Mouse (Mus musculus): ENCODE results near the gene Mb21d2. TPM values are rescaled to one million over a fixed set of nuclear protein-coding genes. Genes with fewer than 3 reads are reported as not detected.

Mb21d2 gene
- polyA plus RNA-seq (2014; fragmentation: Nextera tagmentation; extraction: Ambion mirVana), result 4.1 and 4.7 TPM in 2 replicates

DNA sequence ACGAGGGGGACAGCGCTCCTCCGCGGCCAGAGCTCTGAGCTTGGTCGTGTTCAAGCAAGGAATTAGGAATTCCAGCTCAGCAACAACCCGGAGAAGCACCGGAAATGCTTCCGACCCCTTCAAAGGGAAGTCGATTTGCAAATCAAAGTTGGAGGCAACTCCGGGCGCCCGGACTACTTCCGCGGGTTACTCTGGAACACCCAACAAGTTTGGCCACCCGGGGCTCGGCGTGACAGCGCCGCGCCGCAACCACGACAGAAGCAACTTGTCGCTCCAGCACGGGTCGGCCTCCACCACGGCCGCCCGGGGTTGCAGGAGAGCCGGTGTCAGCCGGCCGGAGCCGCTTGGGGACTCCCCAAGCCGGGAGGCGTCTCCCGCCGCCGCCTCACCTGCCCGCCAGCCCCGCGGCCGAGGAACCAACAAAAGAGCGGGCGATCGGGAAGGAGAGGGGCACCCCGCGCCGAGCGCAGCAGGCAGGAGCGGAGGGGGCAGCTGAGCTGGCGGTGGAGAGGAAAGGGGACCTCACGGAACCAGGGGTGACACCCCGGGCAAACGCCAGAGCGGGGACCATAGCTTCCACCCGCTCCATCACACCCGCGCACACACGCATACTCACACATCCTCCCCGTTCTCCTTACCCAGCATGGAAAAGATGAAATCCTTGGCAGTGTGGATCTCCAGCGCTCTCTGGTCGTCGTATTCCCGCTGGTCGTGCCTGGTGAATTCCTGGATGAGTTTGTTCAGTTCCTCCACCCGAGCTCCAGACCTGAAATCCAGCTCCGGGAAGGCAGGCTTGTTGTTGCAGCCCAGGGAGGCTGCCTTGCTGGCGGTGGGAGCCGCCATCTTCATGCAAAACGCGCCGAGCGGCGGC lies at the start of gene Mb21d2:
Mb21d2 (minus strand) TSS at position 859 of the 871 bp plus-strand sequence.
- under 1% methylated on average over 61 of the region's 73 CpGs for WGBS
- H3K9ac ChIP-seq (ENCODE audit: low read length), result peak within 1 kb of the TSS; percentile 87
- peak within 1 kb of the TSS; percentile 75 for H3K4me2 ChIP-seq (ENCODE audit: low read length)
- H3K27ac ChIP-seq (replicated peaks in 1 of 2; ENCODE audit: control insufficient read depth in 1 of 2, insufficient read depth in 1 of 2, low read depth in 2 of 2, low read length in 2 of 2), result peak within 1 kb of the TSS; percentile 85 to 93
- 0 out of 2 replicates have a peak, but pooled peaks cover 2% of the 10 kb centered on the region for H3K27me3 ChIP-seq (ENCODE audit: control insufficient read depth, insufficient read depth, low read length)
- ATAC-seq (ENCODE audit: insufficient number of reproducible peaks, insufficient read depth, low FRiP score, low read depth), result peak; percentile 44; the same call in 1 of the 2 replicates
- H3K36me3 ChIP-seq (ENCODE audit: control insufficient read depth, insufficient read depth, low read length), result no peaks in the 10 kb centered on the region
- H3K4me1 ChIP-seq (ENCODE audit: control insufficient read depth in 2 of 2, insufficient read depth in 2 of 2, low read length in 2 of 2), result peaks cover 0 to 7% of the 10 kb centered on the region in 2 experiments; a peak in 3 of 4 replicates
- no peaks in the 10 kb centered on the region for H3K9me3 ChIP-seq (ENCODE audit: control insufficient read depth, low read length)
- peak within 1 kb of the TSS; percentile 75 to 81 for H3K4me3 ChIP-seq (ENCODE audit: control insufficient read depth in 1 of 2, insufficient read depth in 1 of 2, low read depth in 1 of 2, low read length in 2 of 2)

DNA sequence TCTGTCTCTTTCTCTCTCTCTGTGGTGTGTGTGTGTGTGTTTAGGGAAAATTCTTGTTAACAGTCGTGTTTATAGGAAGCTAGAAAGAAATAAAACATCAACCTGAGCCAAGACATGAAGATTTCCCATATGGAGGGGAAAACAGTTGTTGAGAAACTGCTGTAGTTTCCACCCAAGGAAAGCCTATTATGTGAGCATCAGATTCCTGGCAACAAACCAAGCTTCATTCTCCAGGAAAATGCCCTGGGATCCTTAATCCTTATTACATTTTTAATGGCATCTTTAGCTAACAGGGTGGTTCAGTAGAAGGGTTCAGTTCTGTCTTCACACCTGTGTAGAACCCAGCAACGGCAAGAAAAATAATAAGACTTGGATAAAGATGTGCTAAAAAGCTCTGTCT lies 36.8 kb upstream of the Mb21d2 start:
- no peaks in the 10 kb centered on the region for H3K9me3 ChIP-seq (ENCODE audit: control insufficient read depth, low read length)
- no peaks in the 10 kb centered on the region for H3K36me3 ChIP-seq (ENCODE audit: control insufficient read depth, insufficient read depth, low read length)
- no peaks in the 10 kb centered on the region for H3K27me3 ChIP-seq (ENCODE audit: control insufficient read depth, insufficient read depth, low read length)
- H3K9ac ChIP-seq (ENCODE audit: low read length), result no peak overlapping the region
- no peak overlapping the region for H3K4me2 ChIP-seq (ENCODE audit: low read length)
- no peak for ATAC-seq (ENCODE audit: insufficient number of reproducible peaks, insufficient read depth, low FRiP score, low read depth)
- no peak overlapping the region for H3K4me3 ChIP-seq (ENCODE audit: control insufficient read depth in 1 of 2, insufficient read depth in 1 of 2, low read depth in 1 of 2, low read length in 2 of 2)
- 59% methylated on average over 2 of the region's 2 CpGs for WGBS
- H3K27ac ChIP-seq (replicated peaks in 1 of 2; ENCODE audit: control insufficient read depth in 1 of 2, insufficient read depth in 1 of 2, low read depth in 2 of 2, low read length in 2 of 2), result no peak overlapping the region
- H3K4me1 ChIP-seq (ENCODE audit: control insufficient read depth in 2 of 2, insufficient read depth in 2 of 2, low read length in 2 of 2), result no peaks in the 10 kb centered on the region

DNA sequence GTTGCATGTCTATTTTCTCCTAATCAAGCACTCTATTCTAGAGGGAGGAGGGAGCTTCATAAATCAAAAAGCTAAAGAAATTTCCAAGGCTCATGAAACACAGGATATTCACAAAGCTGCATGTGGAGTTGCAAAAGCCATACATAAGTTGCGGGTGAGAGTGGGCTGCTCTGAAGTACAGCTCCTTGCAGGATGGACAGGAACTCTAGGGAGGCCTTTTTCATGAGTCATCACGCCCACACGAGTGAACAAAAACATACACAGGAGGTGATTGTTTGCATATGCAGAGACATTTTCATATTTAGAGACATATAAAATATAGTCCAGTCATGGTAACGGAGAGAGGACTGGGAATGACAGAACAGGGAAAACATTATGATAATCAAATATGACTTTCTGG lies 34.6 kb upstream of the Mb21d2 start:
- no peak overlapping the region for H3K27ac ChIP-seq (replicated peaks in 1 of 2; ENCODE audit: control insufficient read depth in 1 of 2, insufficient read depth in 1 of 2, low read depth in 2 of 2, low read length in 2 of 2)
- no peaks in the 10 kb centered on the region for H3K9me3 ChIP-seq (ENCODE audit: control insufficient read depth, low read length)
- no peak overlapping the region for H3K9ac ChIP-seq (ENCODE audit: low read length)
- ATAC-seq (ENCODE audit: insufficient number of reproducible peaks, insufficient read depth, low FRiP score, low read depth), result no peak
- no peaks in the 10 kb centered on the region for H3K4me1 ChIP-seq (ENCODE audit: control insufficient read depth in 2 of 2, insufficient read depth in 2 of 2, low read length in 2 of 2)
- no peaks in the 10 kb centered on the region for H3K27me3 ChIP-seq (ENCODE audit: control insufficient read depth, insufficient read depth, low read length)
- H3K4me3 ChIP-seq (ENCODE audit: control insufficient read depth in 1 of 2, insufficient read depth in 1 of 2, low read depth in 1 of 2, low read length in 2 of 2), result no peak overlapping the region
- WGBS, result 65% methylated on average over 4 of the region's 4 CpGs
- no peak overlapping the region for H3K4me2 ChIP-seq (ENCODE audit: low read length)
- no peaks in the 10 kb centered on the region for H3K36me3 ChIP-seq (ENCODE audit: control insufficient read depth, insufficient read depth, low read length)

DNA sequence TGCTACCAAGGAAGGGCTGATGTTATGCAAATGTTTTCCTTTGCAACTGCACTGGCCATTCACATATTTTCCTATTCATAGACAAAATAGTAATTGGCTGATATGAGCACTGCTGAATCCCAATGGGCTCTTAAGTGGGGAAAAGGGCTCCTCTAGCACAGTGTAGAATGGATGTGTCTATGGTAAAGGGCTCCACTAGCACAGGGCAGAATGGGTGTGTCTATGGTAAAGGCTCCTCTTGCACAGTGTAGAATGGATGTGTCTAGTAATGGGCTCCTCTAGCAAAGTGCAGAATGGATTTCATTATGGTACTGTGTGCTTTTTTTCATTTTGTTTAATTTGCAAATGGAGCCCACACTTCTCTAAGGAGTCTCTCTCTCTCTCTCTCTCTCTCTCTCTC lies 33.5 kb upstream of the Mb21d2 start:
- no peaks in the 10 kb centered on the region for H3K9me3 ChIP-seq (ENCODE audit: control insufficient read depth, low read length)
- H3K27ac ChIP-seq (replicated peaks in 1 of 2; ENCODE audit: control insufficient read depth in 1 of 2, insufficient read depth in 1 of 2, low read depth in 2 of 2, low read length in 2 of 2), result no peak overlapping the region
- ATAC-seq (ENCODE audit: insufficient number of reproducible peaks, insufficient read depth, low FRiP score, low read depth), result no peak
- H3K4me3 ChIP-seq (ENCODE audit: control insufficient read depth in 1 of 2, insufficient read depth in 1 of 2, low read depth in 1 of 2, low read length in 2 of 2), result no peak overlapping the region
- H3K27me3 ChIP-seq (ENCODE audit: control insufficient read depth, insufficient read depth, low read length), result no peaks in the 10 kb centered on the region
- H3K4me1 ChIP-seq (ENCODE audit: control insufficient read depth in 2 of 2, insufficient read depth in 2 of 2, low read length in 2 of 2), result no peaks in the 10 kb centered on the region
- no peak overlapping the region for H3K9ac ChIP-seq (ENCODE audit: low read length)
- H3K36me3 ChIP-seq (ENCODE audit: control insufficient read depth, insufficient read depth, low read length), result no peaks in the 10 kb centered on the region
- H3K4me2 ChIP-seq (ENCODE audit: low read length), result no peak overlapping the region

DNA sequence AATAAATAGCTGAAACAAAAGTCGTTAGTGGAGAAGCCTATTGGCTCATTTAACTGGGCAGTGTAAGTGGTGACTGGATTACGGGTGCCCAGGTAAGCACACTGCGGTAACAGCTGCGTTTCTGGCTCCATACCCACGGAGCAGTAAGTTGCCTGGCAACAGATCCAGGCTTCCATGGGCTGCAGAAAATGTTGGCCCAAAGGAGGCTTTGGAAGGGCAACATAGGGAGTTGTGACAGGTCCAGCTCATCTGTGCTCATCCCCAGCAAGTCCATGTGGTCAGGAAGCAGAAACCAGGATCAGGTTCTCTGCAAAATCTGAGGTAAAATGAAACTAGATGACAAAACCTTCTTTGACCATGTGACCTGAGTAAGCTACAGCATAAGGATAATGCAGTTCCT lies 20.3 kb upstream of the Mb21d2 start:
- Histone ChIP-seq H3K4me1 (ENCODE audit: control insufficient read depth in 2 of 2, insufficient read depth in 2 of 2, low read length in 2 of 2) (no peaks in the 10 kb centered on the region), H3K9ac (ENCODE audit: low read length) (no peak overlapping the region), H3K9me3 (ENCODE audit: control insufficient read depth, low read length) (no peaks in the 10 kb centered on the region), H3K27me3 (ENCODE audit: control insufficient read depth, insufficient read depth, low read length) (no peaks in the 10 kb centered on the region), H3K36me3 (ENCODE audit: control insufficient read depth, insufficient read depth, low read length) (no peaks in the 10 kb centered on the region), H3K4me2 (ENCODE audit: low read length) (no peak overlapping the region), H3K27ac (replicated peaks in 1 of 2; ENCODE audit: control insufficient read depth in 1 of 2, insufficient read depth in 1 of 2, low read depth in 2 of 2, low read length in 2 of 2) (no peak overlapping the region), H3K4me3 (ENCODE audit: control insufficient read depth in 1 of 2, insufficient read depth in 1 of 2, low read depth in 1 of 2, low read length in 2 of 2) (no peak overlapping the region)
- ATAC-seq (ENCODE audit: insufficient number of reproducible peaks, insufficient read depth, low FRiP score, low read depth), result no peak
- WGBS, result 75% methylated on average over 5 of the region's 5 CpGs

DNA sequence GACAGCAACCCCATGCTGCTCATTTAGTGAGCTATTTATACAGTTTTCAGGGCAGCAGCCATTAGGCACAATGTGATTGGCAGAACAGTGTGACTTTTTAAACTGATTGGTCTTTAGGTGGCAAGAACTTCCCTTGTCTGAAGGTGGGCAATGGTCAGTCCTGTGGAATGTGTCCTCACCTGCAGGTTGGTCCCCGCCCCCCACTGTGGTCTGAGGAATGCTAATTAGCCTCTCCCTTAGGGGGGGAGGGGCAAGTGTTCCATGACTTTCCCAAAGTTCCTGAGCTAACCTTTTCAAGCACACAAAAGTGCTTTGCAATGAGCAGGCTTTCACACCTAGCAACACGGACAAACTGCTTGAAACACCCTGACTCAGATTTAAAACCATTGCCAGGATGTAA lies 13.8 kb upstream of the Mb21d2 start:
- H3K4me1 ChIP-seq (ENCODE audit: control insufficient read depth in 2 of 2, insufficient read depth in 2 of 2, low read length in 2 of 2), result peaks cover 0 to 9% of the 10 kb centered on the region in 2 experiments; a peak in 1 of 4 replicates
- H3K36me3 ChIP-seq (ENCODE audit: control insufficient read depth, insufficient read depth, low read length), result no peaks in the 10 kb centered on the region
- no peaks in the 10 kb centered on the region for H3K9me3 ChIP-seq (ENCODE audit: control insufficient read depth, low read length)
- no peak for ATAC-seq (ENCODE audit: insufficient number of reproducible peaks, insufficient read depth, low FRiP score, low read depth)
- WGBS, result 62% methylated on average over 2 of the region's 2 CpGs
- H3K9ac ChIP-seq (ENCODE audit: low read length), result no peak overlapping the region
- no peak overlapping the region for H3K4me3 ChIP-seq (ENCODE audit: control insufficient read depth in 1 of 2, insufficient read depth in 1 of 2, low read depth in 1 of 2, low read length in 2 of 2)
- H3K27me3 ChIP-seq (ENCODE audit: control insufficient read depth, insufficient read depth, low read length), result no peaks in the 10 kb centered on the region
- no peak overlapping the region for H3K27ac ChIP-seq (replicated peaks in 1 of 2; ENCODE audit: control insufficient read depth in 1 of 2, insufficient read depth in 1 of 2, low read depth in 2 of 2, low read length in 2 of 2)
- no peak overlapping the region for H3K4me2 ChIP-seq (ENCODE audit: low read length)

DNA sequence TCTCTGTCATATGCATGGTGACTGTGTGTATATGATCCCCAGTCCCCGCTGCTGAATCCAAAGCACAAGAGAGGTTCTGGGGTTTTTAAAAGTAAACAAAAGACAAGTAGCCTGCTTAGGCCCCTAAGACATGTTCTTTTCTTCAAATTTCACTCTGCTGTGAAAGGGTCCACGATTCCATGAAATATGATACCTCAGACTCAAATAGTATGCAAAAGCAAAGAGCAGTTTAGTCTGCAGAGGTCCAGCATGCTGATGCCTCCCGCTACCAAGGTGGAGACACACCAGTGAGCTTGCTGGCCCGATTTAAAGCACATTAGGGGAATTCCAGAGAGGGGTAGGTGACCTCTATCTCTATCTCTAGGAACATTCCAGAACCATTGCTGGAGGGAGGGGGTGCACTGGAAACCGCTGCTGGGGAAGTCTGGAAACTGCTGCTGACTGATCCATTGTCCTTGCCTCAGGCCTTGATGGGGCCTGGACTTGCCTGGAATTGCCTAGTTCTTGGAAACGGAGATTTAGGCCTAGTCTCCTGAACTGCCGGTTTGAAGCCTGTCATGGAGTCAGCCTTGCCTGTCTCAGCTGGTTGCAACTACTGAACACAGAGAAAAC lies 6.8 kb upstream of the Mb21d2 start:
- Histone ChIP-seq H3K27me3 (ENCODE audit: control insufficient read depth, insufficient read depth, low read length) (0 out of 2 replicates have a peak, but pooled peaks cover under 1% of the 10 kb centered on the region), H3K9ac (ENCODE audit: low read length) (no peak overlapping the region), H3K36me3 (ENCODE audit: control insufficient read depth, insufficient read depth, low read length) (no peaks in the 10 kb centered on the region), H3K4me3 (ENCODE audit: control insufficient read depth in 1 of 2, insufficient read depth in 1 of 2, low read depth in 1 of 2, low read length in 2 of 2) (no peak overlapping the region), H3K4me2 (ENCODE audit: low read length) (no peak overlapping the region), H3K9me3 (ENCODE audit: control insufficient read depth, low read length) (no peaks in the 10 kb centered on the region), H3K4me1 (ENCODE audit: control insufficient read depth in 2 of 2, insufficient read depth in 2 of 2, low read length in 2 of 2) (peaks cover 6 to 9% of the 10 kb centered on the region in 2 experiments; a peak in 3 of 4 replicates), H3K27ac (replicated peaks in 1 of 2; ENCODE audit: control insufficient read depth in 1 of 2, insufficient read depth in 1 of 2, low read depth in 2 of 2, low read length in 2 of 2) (no peak overlapping the region)
- WGBS, result 59% methylated on average over 7 of the region's 7 CpGs
- no peak for ATAC-seq (ENCODE audit: insufficient number of reproducible peaks, insufficient read depth, low FRiP score, low read depth)
